Mouse (Mus musculus) CD8-positive naive resting alpha-beta T cell, adult 2 months (primary cell): Measurements from ENCODE around the gene Traf3.

Experiments
- DNase-seq, 2 experiments: peaks; one replicate each; pipeline ENCODE4 v3.0.0; 2022; ENCODE audit warnings: low read depth in 2 of 2, low spot score in 2 of 2

The Traf3 gene

DNA sequence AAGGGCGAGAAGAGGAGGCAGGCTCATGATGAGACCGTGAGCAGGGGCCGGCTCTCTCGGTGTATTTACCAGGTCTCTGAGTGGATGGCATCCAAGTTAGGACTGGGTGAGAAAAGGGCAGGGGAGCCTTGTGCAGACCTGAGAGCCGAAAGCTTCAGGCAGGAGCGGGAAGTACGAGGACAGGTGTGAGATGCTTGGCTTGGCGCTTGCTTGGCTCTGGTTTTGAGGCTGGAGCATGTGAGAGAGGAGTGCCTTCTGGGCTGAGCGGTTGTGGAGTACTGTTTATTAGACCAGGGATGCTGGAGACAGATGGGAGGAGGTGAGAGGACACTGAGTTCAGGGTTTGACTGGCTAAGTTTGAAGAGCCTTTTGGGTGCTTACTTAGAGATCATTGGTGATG, 27.2 kb downstream of the Traf3 start:
- DNase-seq: no peak

DNA sequence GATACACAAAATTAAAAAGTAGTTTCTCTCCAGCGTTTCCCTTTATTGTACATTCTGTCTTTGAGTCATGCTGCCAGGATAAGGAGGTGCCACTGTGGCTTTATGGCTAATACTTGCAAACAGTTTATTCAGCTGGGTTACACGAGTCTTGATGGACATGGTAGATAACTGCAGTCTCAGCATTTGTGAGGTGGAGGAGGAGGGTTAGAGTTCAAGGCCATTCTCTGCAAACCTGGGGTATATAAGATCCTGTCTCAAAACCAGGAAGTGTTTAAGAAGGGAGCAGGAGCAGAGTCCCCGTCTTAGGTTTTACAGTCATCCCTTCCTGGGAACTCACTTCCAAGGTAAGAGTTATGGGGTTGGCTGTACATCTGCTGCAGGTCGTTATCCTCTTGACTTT, 30.4 kb downstream of the Traf3 start:
- DNase-seq: no peak

DNA sequence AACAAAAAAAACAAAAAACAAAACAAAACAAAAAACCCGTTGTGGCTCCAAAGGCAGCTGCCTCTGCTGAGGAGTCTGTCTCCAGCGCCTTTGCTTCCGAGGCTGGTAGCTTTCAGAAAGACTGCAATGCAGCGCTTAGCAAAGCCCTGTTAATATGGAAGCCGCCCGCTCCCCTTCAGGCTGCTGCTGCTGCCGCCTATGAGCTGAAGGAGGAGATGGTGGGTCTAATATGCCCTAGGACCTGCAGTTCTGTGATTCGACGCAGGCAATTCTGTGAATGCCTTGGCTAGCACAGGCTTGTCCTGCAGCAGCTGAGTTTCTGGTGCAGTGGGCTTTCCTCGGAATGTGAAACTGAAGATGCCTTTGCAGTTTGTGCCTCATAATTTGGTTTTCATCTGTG, 36.9 kb downstream of the Traf3 start:
- no peak for DNase-seq

DNA sequence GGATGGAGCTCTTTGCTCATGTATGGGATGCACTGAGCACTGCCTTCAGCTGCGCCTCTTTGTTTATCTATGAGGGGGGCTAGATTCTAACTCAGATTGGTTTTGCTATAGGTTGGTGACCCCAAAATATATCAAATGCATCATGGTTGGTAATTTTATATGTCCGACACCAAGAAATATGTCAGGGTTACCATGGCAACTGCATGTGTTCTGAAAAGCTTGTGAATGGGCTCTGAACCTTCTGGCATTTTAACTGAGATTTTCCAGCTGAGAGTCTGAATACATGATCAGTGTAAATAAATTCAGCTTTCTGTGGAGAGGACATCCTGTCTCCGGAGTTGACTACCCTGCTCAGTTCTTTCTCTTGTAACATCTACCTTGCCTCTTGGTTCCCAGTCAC, 37.8 kb downstream of the Traf3 start:
- no peak for DNase-seq

DNA sequence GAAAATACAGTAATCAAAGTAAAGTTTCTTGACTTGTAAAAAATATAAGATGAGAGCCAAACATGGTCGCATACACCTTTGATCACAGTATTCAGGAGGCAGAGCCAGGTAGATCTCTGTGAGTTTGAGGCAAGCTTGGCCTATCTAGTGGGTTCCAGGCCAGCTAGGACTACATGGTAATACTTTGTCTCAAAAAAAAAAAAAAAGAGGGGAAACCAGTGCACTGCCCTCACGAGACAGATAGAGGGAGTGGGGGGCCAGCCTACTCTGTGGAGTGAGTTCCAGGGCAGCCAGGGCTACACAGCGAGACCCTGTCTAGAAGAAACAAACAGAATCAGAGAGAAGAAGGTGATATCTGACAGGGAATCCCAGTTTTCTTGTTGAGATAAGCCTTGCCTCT, 41.5 kb downstream of the Traf3 start:
- no peak for DNase-seq

DNA sequence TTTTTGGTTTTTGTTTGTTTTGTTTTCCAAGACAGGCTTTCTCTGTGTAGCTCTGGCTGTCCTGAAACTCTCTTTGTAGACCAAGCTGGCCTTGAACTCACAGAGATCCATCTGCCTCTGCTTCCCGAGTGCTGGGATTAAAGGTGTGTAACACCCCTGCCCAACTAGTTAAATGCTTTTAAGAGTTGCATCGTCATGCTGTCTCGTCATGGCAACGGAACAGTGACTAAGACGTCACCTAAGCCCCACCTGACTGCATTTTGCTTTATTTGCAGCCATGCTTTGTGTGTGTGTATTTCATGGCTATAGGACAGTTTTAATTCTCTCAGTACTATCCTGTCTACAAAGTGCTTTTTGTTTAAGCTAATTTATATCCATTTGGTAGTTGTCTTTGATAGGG, 45.6 kb downstream of the Traf3 start:
- no peak for DNase-seq

DNA sequence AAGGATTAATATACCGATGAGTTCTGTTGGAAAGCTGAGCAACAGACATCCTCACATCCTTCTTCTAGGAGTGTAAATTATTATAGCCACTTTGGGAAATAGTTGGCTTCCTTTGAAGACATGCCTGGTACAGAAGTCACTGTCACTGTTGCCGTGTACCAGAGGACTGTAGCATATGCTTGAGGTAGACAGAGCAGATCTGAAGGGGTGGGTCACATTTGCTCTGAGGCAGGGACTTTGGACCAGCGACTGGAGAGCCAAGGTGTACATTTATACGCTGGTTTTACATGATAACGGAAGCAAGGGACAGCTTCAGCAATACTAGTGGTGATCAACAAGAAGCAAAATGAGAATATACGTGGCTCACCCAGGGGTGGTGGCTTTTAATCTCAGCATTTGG, 52.7 kb downstream of the Traf3 start:
- DNase-seq: no peak

DNA sequence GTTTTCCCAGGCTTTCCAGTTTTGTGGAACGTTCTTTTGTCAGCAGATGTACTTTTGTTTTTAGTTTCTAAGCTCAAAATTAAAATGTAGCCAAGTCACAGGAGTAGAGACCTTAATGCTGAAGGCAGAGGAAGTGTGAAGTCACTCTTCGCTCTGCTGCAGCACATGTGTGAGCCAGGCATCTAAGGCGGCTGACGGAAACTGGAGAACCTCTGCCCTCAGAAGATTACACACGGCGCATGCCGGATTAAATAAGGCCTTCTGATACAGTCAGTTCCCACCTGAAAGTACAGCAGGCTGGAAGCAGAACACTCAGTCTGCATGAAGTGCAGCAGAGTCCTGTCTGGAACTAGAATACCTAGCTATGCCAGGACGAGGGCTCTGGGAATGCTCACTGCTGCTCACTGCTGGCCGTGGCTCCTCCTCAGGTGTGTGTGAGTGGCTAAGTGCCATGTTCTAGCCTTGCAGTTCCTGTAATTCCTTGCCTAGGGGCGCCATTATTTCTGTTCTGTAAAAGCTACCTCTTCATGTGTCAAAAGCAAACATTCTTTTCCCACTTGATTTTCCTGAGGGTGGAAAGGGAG, 59.1 kb downstream of the Traf3 start:
- DNase-seq: no peak

DNA sequence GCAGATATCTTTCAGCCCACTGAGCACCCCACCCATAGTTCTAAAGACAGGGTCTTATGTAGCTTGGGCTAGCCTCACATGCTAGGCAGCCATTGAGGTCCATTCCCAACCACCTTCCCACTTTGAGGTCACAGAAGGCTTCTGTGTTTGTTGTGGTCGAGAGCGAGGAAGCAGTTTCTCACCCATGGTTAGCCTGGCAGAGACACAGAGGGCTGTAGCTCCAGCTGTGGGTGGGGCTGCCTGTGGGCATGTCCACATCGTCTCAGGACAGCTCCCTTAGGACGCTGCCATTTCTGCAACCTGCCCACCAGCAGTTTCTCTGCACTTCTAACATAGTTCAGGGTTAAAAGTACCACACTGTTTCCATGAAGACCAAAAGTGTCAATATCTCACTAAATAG, 61.2 kb downstream of the Traf3 start:
- DNase-seq: no peak

DNA sequence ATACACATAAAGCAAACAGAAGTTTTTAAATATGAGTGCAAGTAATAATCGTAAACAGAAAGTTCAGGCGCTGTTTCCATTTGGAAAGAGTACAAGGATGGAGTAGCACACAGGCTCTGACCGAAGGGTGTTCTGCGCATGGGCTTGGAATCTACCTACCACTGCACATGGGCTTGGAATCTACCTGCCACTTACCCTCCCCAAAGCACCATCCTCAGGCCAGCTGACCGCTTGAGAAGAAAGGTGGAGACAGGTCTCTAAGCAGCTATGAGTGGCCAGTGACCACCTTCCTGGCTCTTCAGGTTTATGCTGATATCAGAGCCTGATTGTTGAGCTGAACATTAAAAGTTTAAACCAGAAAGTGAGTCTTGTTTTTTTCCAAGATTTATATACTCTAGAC, 62.3 kb downstream of the Traf3 start:
- DNase-seq: no peak

DNA sequence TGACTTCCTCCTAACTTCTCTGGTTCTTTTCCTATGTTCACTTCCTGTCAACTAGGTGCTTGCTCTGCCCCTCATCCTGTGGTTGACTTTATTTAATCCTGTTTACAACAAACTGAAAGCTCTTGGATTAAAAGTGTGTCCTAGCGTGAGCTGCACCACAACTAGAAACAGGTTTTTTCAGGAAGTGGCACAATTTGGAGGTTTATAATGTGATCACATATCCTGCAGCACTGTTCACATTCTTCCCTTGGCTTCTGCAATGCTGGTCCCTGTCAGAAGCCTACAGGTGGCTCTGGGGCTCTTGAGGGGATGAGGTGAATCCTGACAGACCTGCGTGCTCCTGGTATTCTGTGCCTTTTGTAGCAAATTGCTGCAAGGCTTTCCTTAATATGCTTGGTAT, 64.6 kb downstream of the Traf3 start:
- DNase-seq: no peak

DNA sequence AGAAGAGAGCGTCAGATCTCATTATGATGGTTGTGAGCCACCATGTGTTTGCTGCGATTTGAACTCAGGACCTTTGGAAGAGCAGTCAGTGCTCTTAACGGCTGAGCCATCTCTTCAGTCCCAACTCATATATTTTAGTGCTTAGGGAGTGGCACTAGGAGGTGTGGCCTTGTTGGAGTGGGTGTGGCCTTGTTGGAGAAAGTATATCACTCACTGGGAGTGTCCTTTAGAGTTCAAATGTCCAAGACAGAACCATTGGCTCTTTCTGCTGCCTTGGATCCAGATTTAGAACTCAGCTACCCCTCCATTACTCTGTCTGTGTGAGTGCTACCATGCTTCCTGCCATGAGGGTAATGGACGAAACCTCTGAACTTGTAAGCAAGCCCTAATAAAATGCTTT, 67.6 kb downstream of the Traf3 start:
- no peak for DNase-seq

DNA sequence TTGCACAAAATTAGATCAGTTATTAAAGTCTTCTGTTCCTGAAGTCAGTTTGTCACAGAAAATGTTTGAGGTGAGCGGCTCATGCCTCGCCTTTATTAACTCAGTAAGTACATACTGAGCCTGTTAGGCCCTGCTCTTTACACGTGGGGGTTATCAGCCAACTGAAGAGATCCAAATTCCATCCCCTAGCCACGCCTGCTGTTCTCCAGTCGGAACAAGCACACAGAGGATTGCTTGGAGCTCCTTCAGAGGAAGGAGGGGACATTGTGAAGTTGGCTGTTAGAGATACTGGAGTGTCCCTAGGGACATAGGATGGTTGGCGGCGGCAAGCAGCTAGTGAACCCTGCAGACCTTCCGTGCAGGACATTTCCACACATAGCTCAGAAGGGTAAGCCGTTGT, 68.2 kb downstream of the Traf3 start:
- no peak for DNase-seq

DNA sequence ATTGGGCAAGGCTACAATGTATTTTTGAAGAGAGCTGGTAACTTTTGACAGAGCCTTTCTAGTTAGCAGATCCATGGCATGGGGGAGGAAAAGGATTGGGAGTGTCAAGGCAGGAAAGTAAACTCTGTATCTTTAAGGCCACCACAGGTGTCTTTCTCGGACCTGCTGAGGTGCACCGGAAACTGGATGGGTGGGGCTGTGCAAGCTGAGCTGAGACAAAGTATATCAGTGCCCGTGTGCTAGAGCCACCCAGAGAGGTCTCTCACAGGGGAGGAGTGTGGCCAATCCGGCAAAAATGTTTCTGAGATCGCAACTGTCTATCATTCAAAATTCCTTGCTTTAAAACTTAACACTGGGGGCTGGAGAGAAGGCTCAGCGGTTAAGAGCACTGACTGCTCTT, 69.5 kb downstream of the Traf3 start:
- DNase-seq: no peak

DNA sequence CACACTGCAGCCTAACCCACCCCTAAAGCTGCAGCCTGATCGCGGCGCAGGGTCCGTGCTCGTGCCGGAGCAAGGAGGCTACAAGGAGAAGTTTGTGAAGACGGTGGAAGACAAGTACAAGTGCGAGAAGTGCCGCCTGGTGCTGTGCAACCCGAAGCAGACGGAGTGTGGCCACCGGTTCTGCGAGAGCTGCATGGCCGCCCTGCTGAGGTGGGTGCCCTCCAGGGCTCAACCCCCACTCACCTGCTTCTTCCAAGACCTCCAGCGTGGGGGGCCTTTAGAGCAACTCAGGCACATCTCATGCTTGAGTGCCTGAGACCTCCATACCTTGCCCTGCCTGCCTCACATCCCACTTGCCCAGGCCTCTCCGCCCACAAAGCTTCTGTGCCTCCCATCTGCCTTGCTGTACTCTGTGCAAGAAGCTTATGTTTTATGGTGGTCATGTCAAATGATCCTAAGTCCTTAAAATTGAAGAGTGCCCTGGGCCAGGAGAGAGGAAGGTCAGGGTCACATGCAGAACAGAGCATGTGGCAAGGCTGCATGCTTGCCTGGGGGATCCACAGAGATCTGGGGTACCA, 71.5 kb downstream of the Traf3 start:
- DNase-seq: no peak

DNA sequence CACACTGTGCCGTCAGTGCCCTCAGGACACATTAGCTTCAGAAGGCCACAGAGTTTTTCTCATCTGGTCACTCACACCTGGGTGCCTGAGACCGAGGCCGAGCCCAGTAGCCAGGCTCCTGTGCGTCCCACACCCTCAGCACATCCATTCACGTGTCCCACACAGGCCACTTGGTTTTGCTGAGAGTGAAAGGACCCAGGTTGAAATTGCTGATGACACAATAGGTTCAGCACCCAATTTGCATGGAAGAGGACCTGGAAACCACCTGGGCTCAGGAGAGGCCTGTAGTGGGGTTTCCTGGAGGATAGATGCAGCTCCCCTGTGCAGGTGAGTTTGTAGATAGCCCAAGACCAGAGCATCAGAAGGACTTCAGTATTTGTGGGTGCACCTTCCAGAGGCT, 72.2 kb downstream of the Traf3 start:
- DNase-seq: no peak

DNA sequence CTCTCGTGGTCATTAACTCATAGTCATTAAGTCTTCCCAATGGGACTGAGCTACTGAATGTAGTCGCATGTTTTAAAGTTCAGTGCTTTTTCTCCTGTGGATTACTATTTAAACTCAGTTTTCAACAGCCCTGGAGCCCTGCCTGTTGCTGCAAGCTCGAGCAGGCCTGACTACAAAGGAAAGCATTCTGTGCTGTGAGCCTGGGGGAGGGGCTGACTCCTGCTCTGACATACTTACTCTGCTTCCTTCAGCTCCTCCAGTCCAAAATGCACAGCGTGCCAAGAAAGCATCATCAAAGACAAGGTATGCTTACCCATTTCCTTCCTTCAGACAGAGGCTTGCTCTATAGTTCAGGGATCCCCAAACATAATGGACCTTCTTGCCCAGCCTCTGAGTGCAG, 72.6 kb downstream of the Traf3 start:
- DNase-seq: no peak

DNA sequence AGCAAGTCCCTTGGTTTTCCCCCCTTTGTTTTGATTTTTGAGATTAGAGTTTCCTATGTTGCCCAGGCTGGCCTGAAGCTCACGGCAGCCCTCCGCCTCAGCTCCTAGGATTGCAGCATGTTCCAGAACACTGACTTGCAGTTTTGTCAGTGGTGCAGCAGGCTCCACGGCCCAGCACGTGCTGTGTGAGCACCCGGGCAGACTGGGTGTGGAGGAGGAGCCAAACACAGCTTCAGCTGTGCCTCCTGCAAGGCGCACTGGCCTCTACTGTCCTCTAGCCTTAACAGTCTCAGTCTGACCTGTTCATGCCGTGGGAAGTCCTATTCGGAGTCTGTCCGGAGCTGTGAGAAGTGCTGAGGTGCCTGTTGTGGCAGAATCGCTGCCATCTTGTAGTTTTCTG, 73.8 kb downstream of the Traf3 start:
- no peak for DNase-seq

DNA sequence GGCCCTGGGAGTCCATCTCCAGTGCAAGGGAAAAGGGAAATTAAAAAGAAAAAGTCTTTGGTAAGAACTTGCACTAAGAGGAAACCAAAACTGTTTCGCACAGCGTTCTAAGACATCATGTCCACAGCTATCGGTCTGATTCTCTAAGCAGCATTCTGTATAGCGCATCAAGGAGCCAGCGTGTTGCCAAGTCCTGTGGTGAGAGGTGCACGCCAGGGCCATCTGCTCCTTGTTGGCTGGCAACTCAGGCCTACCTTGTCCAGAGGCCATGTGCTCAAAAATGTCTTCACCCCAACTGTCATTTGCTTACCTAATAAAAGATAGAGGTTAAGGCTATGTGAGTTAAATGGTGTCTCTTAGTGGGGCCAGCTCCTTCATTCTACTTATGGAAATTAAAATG, 75.7 kb downstream of the Traf3 start:
- DNase-seq: no peak

DNA sequence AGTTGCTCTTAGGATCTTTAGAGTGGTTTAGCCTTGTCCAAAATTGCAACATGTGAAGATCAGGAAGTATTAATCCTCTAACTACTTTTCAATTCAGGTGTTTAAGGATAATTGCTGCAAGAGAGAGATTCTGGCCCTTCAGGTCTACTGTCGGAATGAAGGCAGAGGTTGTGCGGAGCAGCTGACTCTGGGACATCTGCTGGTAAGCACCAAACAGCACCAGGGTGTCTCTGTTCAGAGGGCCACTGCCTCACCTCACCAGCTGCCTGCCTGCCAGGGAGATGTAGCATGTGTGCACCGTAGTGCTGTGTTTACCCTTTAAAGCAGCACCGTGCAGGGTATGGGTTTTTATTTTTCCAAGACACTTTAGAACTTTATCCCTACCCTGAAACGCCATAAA, 76.2 kb downstream of the Traf3 start:
- DNase-seq: no peak

DNA sequence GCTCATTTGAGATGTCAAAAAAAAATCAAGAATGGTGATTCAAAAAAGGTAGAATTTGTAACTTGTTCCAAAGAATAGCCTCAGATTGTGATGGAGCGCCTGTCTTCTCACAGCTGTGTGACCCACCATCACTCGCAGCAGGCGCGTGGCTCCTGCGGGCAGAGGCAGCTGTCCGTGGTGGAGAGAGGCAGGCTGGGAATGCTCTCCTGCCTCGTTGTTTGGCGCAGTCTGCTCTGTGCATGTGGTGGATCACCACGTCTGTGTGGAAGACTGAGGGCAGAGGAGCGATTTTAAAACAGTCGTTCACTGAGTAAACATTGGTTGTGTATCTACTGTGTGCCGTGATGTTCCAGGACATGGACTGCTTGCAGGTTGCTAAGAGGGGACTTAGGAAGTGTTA, 77.6 kb downstream of the Traf3 start:
- no peak for DNase-seq

DNA sequence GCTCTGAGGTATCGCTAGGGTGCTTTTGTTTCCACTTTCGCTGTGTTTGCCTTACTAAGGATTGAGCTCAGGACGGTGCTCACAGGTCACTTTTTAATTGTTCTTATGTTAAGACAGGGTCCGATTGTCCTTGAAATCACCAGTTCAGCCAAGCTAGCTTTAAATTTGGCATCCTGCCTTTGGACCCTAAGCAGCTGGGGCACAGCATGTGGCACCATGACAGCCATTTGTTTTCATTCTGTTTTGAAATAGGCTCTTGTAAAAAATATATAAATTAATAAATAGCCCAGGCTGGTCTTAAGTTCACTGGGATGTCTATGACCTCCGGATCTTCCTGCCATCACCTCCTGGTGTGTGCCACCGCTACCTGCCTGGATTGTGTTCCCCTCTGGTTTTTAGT, 78.9 kb downstream of the Traf3 start:
- DNase-seq: no peak

DNA sequence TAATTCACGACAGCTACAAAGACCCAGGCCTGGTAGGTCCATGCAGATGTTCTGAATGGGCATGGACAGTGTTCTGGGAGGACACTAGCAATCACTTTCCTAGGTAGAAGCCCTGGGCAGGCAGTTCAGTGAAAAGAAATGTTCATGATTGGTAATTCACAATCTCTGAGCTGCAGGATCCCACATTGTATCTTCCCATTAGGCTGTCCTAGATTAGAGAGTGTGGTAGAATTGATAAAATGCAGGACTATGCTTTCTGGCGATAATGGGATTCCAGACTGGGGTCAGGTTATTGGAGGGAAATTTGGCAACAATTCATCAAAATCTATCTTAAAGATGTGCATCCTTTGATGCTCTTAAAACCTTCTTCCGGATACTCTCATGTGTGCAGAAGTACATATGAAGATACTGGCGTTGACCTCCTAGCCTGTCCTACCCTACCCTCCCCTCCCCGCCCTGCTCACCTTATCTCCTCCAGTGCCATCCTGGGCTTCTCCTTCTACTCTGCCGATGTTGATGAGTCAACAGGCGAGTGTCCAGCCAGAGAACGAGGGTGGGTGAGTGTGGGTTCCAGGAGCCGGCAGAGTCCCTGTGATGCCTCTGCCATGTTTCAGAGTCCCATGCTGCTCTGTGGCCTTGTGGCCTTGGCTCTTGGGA, 80.8 kb downstream of the Traf3 start:
- DNase-seq: no peak
